ENCODE assay signal across 24 mouse cellular contexts in genomic region chr2:180824061-180824460, GRCm38 (mm10). TPM values are rescaled to one million over a fixed set of nuclear protein-coding genes. Genes with fewer than 3 reads are reported as not detected.
DNase-seq lines count a peak whose midpoint lies in the region; ATAC-seq and TF ChIP-seq lines count a peak whose summit lies in the region.
"Had no signal": no experiment of that assay in that cellular context is flagged by ENCODE, and none has a peak within 500 bp of the region (broad histone marks: within the 10 kb centered on the region; RNA-seq: fewer than 3 reads in every experiment).

No protein-coding gene starts in this region.

- no peak for ATAC-seq in kidney, postnatal 0 days (replicated peaks; ENCODE audit: low FRiP score, low read depth)
- ATAC-seq in kidney, embryonic 16.5 days (ENCODE audit: low FRiP score, low TSS enrichment), result no peak
- ATAC-seq: CD4-positive, CD25-positive, alpha-beta regulatory T cell, adult 4 months; intestine, embryonic 16.5 days; lung, postnatal 0 days had no signal

- H3K27me3 ChIP-seq in kidney, postnatal 0 days (ENCODE audit: insufficient read depth, low read length), result no peaks in the 10 kb centered on the region
- H3K27me3 ChIP-seq in kidney, embryonic 16.5 days (ENCODE audit: insufficient read depth, low read length), result no peaks in the 10 kb centered on the region
- H3K27me3 ChIP-seq: embryonic facial prominence, embryonic 12.5 days had no signal

- intact Hi-C loops in left cerebral cortex, postnatal 25 days (cut with DNase I), result loop anchor here (10.0 kb wide), 1 partner anchor 241 kb away; no protein-coding TSS in a partner anchor

- DNase-seq in kidney, postnatal 0 days (ENCODE audit: low spot score), result peak; percentile 25
- peak; percentile 76 for DNase-seq in right cerebral cortex, adult 18-20 months
- no peak for DNase-seq in right cerebral cortex, postnatal 4 days
- DNase-seq in left cerebral cortex, postnatal 25 days (ENCODE audit: low spot score in 2 of 2), result peak; percentile 57 to 86
- peak; percentile 51 for DNase-seq in right cerebral cortex, postnatal 25 days
- DNase-seq in kidney, adult 9 months, result no peak
- no peak for DNase-seq in thymus, adult 18-20 months
- DNase-seq: adrenal gland, postnatal 10 days; gastrocnemius, postnatal 36 days; kidney, postnatal 4 days; spleen, adult 18-20 months had no signal

- TF ChIP-seq CTCF in kidney, postnatal 0 days (IDR thresholded peaks at IDR 0.05; ENCODE audit: low read depth), result no peak

- H3K36me3 ChIP-seq in kidney, postnatal 0 days (ENCODE audit: insufficient read depth, low read length), result no peaks in the 10 kb centered on the region
- H3K36me3 ChIP-seq in kidney, embryonic 16.5 days (ENCODE audit: insufficient read depth, low read length), result no peaks in the 10 kb centered on the region
- H3K36me3 ChIP-seq: embryonic facial prominence, embryonic 12.5 days; hindbrain, embryonic 10.5 days had no signal

- H3K27ac ChIP-seq in kidney, postnatal 0 days, result no peak overlapping the region
- H3K27ac ChIP-seq in kidney, embryonic 16.5 days (ENCODE audit: low read length), result no peak overlapping the region
- H3K27ac ChIP-seq: embryonic facial prominence, embryonic 12.5 days; hindbrain, embryonic 10.5 days; liver, embryonic 14.5 days had no signal

- 45% methylated on average over 4 of the region's 4 CpGs for WGBS in kidney, postnatal 0 days
- 31% methylated on average over 4 of the region's 4 CpGs for WGBS in kidney, embryonic 16.5 days

- no peaks in the 10 kb centered on the region for H3K4me1 ChIP-seq in kidney, postnatal 0 days (replicated peaks; ENCODE audit: insufficient read depth, low read length)
- H3K4me1 ChIP-seq in kidney, embryonic 16.5 days (ENCODE audit: insufficient read depth, low read length), result 0 out of 2 replicates have a peak, but pooled peaks cover 8% of the 10 kb centered on the region
- H3K4me1 ChIP-seq: embryonic facial prominence, embryonic 12.5 days had no signal

- no peak overlapping the region for H3K4me3 ChIP-seq in kidney, postnatal 0 days (replicated peaks; ENCODE audit: low read depth, low read length)
- no peak overlapping the region for H3K4me3 ChIP-seq in kidney, embryonic 16.5 days (ENCODE audit: low read length)
- H3K4me3 ChIP-seq: embryonic facial prominence, embryonic 12.5 days; hindbrain, embryonic 10.5 days; myocyte had no signal

- H3K4me2 ChIP-seq in kidney, postnatal 0 days (ENCODE audit: low read length), result no peak overlapping the region
- H3K4me2 ChIP-seq in kidney, embryonic 16.5 days (replicated peaks; ENCODE audit: low read depth, low read length), result no peak overlapping the region
- H3K4me2 ChIP-seq: embryonic facial prominence, embryonic 12.5 days had no signal

- H3K9ac ChIP-seq in kidney, postnatal 0 days (ENCODE audit: low read depth, low read length), result no peak overlapping the region
- H3K9ac ChIP-seq in kidney, embryonic 16.5 days (replicated peaks; ENCODE audit: low read length), result no peak overlapping the region
- H3K9ac ChIP-seq: embryonic facial prominence, embryonic 12.5 days; liver, embryonic 14.5 days had no signal

- no peaks in the 10 kb centered on the region for H3K9me3 ChIP-seq in kidney, postnatal 0 days (replicated peaks; ENCODE audit: low read length)
- H3K9me3 ChIP-seq in kidney, embryonic 16.5 days (ENCODE audit: low read length), result no peaks in the 10 kb centered on the region
- H3K9me3 ChIP-seq: embryonic facial prominence, embryonic 12.5 days; hindbrain, embryonic 10.5 days had no signal

RNA-seq across cellular contexts. Expression of gene Bhlhe23, which starts 47.4 kb away (rescaled TPM):
- not detected in 2 replicates for polyA plus RNA-seq in kidney, postnatal 0 days (2015; fragmentation: Nextera tagmentation; extraction: Ambion mirVana)
- polyA plus RNA-seq in kidney, embryonic 16.5 days (2015; fragmentation: Nextera tagmentation; extraction: Ambion mirVana), result not detected in 2 replicates
- under 1 TPM in 1 of 2 experiments, not detected in 1; 0.16 TPM for total RNA-seq in left cerebral cortex, postnatal 25 days (2021)
- total RNA-seq: adrenal gland, postnatal 10 days; gastrocnemius, postnatal 36 days; megakaryocyte, adult 5-6 weeks; MEL had no signal
- polyA plus RNA-seq: CD4-positive, CD25-positive, alpha-beta regulatory T cell, adult 4 months; heart, embryonic 14.5 days; intestine, embryonic 16.5 days; limb, embryonic 11.5 days; liver, embryonic 14.5 days; lung, postnatal 0 days; myocyte; stomach, embryonic 16.5 days had no signal

Comparison
In these comparisons a context has a peak if more than half of its experiments do, and no peak if none do; other contexts are left out.
1. DNase-seq: peak in kidney, postnatal 0 days (single experiment), right cerebral cortex, adult 18-20 months (single experiment), left cerebral cortex, postnatal 25 days (2 of 2) and right cerebral cortex, postnatal 25 days (single experiment); none in right cerebral cortex, postnatal 4 days (single experiment), kidney, adult 9 months (single experiment) and thymus, adult 18-20 months (0 of 2).